Mouse (Mus musculus): ENCODE measurements around the gene Tnp1.

Gene Tnp1

GRCm38 (mm10) chr1:73006847-73007246 is 8.9 kb downstream of the Tnp1 start:
- no peak for DNase-seq (ENCODE audit: low spot score in 2 of 2)

GRCm38 (mm10) chr1:73004890-73005289 is 10.8 kb downstream of the Tnp1 start:
- no peak for DNase-seq (ENCODE audit: low spot score in 2 of 2)

- no peak for DNase-seq (ENCODE audit: low spot score in 2 of 2)
These were observed 13.1 kb downstream of the Tnp1 start for GRCm38 (mm10) chr1:73002637-73003036.

GRCm38 (mm10) chr1:73001961-73002360 is 13.7 kb downstream of the Tnp1 start:
- no peak for DNase-seq (ENCODE audit: low spot score in 2 of 2)

GRCm38 (mm10) chr1:72994751-72995528 is 20.8 kb downstream of the Tnp1 start:
- DNase-seq (ENCODE audit: low spot score in 2 of 2), result no peak

GRCm38 (mm10) chr1:72992944-72993464 is 22.7 kb downstream of the Tnp1 start:
- no peak for DNase-seq (ENCODE audit: low spot score in 2 of 2)

GRCm38 (mm10) chr1:72992209-72992608 is 23.5 kb downstream of the Tnp1 start:
- no peak for DNase-seq (ENCODE audit: low spot score in 2 of 2)

GRCm38 (mm10) chr1:72988904-72989303 is 26.8 kb downstream of the Tnp1 start:
- DNase-seq (ENCODE audit: low spot score in 2 of 2), result no peak

GRCm38 (mm10) chr1:72986715-72987114 is 29.0 kb downstream of the Tnp1 start:
- DNase-seq (ENCODE audit: low spot score in 2 of 2), result no peak

GRCm38 (mm10) chr1:72978956-72979355 is 36.8 kb downstream of the Tnp1 start:
- DNase-seq (ENCODE audit: low spot score in 2 of 2), result no peak

- no peak for DNase-seq (ENCODE audit: low spot score in 2 of 2)
These were observed 41.5 kb downstream of the Tnp1 start for GRCm38 (mm10) chr1:72974226-72974625.

- no peak for DNase-seq (ENCODE audit: low spot score in 2 of 2)
These were observed 45.2 kb downstream of the Tnp1 start for GRCm38 (mm10) chr1:72970461-72970860.

GRCm38 (mm10) chr1:72969113-72969812 is 46.4 kb downstream of the Tnp1 start:
- DNase-seq (ENCODE audit: low spot score in 2 of 2), result no peak

GRCm38 (mm10) chr1:72966423-72966822 is 49.3 kb downstream of the Tnp1 start:
- no peak for DNase-seq (ENCODE audit: low spot score in 2 of 2)

All from frontal cortex, postnatal 25 days (tissue).